Mouse (Mus musculus): ENCODE measurements around the gene Gm10377. TPM values are rescaled to one million over a fixed set of nuclear protein-coding genes. Genes with fewer than 3 reads are reported as not detected.
"Not testable (repeated sequence)": the region's sequence is repeated elsewhere in the genome, so short reads cannot be mapped to it uniquely, and the experiment has no call there.

Gene Gm10377
- not detected for polyA plus RNA-seq (2017; shearing (Covaris generic))

DNA sequence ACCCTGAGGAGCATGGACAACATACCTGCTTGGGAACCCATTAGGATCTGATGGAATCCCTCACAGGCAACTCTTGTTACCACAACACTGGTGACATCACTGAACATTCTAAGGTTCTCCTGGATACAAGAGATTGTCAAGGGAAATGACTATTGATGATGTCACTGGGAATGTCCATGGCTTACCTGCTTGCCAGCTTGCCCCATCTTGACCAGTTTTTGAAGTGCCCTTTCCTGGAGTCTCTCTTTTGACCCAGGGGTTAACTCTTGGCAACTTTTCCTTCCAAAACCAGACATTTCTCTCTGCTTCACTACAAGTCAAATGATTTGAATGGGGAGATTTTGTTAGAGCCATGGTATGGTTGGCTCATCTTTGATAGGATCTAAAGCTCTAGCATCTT, at the start of gene Gm10377:
Gene Gm10377 (minus strand): TSS at position 101 of the 400 bp plus-strand sequence.
- not testable (repeated sequence) for ATAC-seq

GRCm38 (mm10) chr14:42768721-42769120, 29.1 kb downstream of the Gm10377 start, which contains the start of gene Gm3015:
Gm3015 (minus strand) TSS chr14:42768821.
- not testable (repeated sequence) for ATAC-seq

Other genes starting within 250 kb of the Gm10377 start
- not detected for gene Gm17124, start 198.1 kb downstream of the Gm10377 start, polyA plus RNA-seq (2017; shearing (Covaris generic))
- not detected for gene Gm3633, start 156.1 kb downstream of the Gm10377 start, polyA plus RNA-seq (2017; shearing (Covaris generic))
- not detected for gene Gm10378, start 142.0 kb downstream of the Gm10377 start, polyA plus RNA-seq (2017; shearing (Covaris generic))
- gene Gm3015, start 29.2 kb downstream of the Gm10377 start, polyA plus RNA-seq (2017; shearing (Covaris generic)) = not detected
- gene Gm21977, start 55.5 kb upstream of the Gm10377 start, polyA plus RNA-seq (2017; shearing (Covaris generic)) = not detected
- gene Gm8082, start 195.6 kb upstream of the Gm10377 start, polyA plus RNA-seq (2017; shearing (Covaris generic)) = not detected
- not detected for gene Gm10376, start 217.6 kb upstream of the Gm10377 start, polyA plus RNA-seq (2017; shearing (Covaris generic))

Data from inflammation-experienced regulatory T-cells, adult 6 months (primary cell).